Mouse (Mus musculus): ENCODE results near the gene Zc3h10. TPM values are rescaled to one million over a fixed set of nuclear protein-coding genes. Genes with fewer than 3 reads are reported as not detected.

Gene Zc3h10
- polyA plus RNA-seq, 1 experiment from 2014 or later: 9.9 TPM

DNA sequence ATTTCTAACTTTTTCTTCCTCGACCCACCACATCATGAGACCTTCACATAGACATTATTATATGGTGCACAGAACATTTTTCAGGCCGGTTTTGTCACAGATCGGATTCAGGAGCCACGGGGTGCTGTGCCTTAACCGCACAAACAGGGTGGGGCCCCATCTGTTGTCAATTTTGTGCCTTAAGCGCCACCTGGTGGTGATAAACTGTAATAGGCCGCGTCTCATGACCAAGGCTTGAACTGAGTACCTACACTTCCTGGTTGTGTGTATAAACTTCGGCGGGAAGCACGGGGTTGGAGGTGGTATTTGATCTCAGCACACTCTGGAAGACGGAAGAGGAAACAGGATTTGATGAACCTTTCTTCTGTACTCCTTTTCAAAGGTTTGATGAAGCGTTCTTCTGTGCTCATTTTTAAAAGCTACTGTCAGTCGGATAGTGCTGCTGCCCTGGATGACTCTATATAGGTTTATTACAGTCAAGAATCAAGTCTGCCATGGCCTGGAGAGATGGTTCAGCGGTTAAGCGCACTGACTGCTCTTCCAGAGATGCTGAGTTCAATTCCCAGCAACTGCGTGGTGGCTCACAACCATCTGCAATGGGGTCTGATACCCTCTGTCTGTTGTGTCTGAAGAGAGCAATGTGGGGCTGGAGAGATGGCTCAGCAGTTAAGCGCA, 11.2 kb downstream of the Zc3h10 start:
- Histone ChIP-seq H3K4me3 (ENCODE audit: low read depth, low read length) (0 out of 2 replicates have a peak overlapping the region, but pooled peaks have one; percentile 10), H3K36me3 (ENCODE audit: control insufficient read depth, insufficient read depth, low read length) (no peaks in the 10 kb centered on the region), H3K4me2 (peak overlapping the region; percentile 50), H3K9me3 (ENCODE audit: control insufficient read depth, low read length) (no peaks in the 10 kb centered on the region), H3K27ac (ENCODE audit: low read depth, low read length) (0 out of 2 replicates have a peak overlapping the region, but pooled peaks have one; percentile 21), H3K9ac (ENCODE audit: low read depth, low read length) (peak overlapping the region; percentile 56), H3K4me1 (replicated peaks; ENCODE audit: control insufficient read depth, insufficient read depth, low read length) (peaks cover 5% of the 10 kb centered on the region; the same call in 1 of the 2 replicates), H3K27me3 (replicated peaks; ENCODE audit: control insufficient read depth, insufficient read depth, low read length) (no peaks in the 10 kb centered on the region)
- ATAC-seq (replicated peaks; ENCODE audit: low FRiP score) (peak; percentile 93), DNase-seq (ENCODE audit: low spot score) (peak; percentile 84)
- WGBS: 19% methylated on average over 18 of the region's 18 CpGs

DNA sequence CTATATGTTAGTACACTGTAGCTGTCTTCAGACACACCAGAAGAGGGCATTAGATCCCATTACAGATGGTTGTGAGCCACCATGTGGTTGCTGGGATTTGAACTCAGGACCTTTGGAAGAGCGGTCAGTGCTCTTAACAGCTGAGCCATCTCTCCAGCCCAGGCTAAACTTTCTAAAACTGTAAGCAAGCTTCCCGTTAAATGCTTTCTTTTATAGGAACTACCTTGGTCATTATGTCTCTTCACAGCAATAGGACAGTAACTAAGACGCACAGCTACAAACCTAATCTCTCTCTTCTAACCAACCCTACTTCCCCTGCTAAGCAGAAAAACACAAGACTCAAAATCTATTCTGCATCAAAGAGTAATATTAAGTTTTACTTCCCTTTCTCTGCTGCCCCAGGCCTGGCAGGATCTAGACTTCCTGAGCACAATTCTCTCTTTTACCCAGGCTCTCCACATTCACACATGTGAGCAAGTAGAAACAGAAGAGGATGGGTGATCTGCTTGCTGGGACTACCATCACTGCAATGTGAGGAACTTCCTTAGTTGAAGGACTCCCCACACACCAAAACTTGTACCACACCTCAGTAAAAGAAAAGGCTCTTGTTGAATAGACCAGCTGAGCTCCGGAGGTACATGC, 11.8 kb downstream of the Zc3h10 start:
- Histone ChIP-seq H3K9ac (ENCODE audit: low read depth, low read length) (peak overlapping the region; percentile 50), H3K27ac (ENCODE audit: low read depth, low read length) (no peak overlapping the region)
- ATAC-seq (replicated peaks; ENCODE audit: low FRiP score): peak; percentile 13; the same call in 1 of the 2 replicates

DNA sequence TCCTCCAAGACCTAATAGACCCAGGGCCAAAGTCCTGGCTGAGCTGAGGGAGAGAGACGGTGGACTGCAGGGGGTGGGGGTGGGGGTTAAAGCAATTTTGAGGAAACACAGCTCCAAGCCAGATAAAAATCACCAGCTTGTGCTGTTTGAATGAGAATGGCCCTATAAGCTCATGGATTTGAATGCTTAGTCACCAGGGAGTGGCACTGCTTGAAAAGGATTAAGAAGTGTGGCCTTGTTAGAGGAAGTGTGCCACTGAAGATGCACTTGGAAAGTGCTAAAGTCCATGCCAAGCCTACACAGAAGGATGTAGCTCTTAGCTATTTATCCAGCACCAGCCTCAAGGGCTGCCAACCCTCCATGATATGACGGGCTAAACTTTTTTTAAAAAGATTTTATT, 12.4 kb downstream of the Zc3h10 start:
- no peaks in the 10 kb centered on the region for H3K27me3 ChIP-seq (replicated peaks; ENCODE audit: control insufficient read depth, insufficient read depth, low read length)
- no peak overlapping the region for H3K4me3 ChIP-seq (ENCODE audit: low read depth, low read length)
- H3K4me2 ChIP-seq: no peak overlapping the region
- H3K4me1 ChIP-seq (replicated peaks; ENCODE audit: control insufficient read depth, insufficient read depth, low read length): peaks cover 5% of the 10 kb centered on the region; the same call in 1 of the 2 replicates
- ATAC-seq (replicated peaks; ENCODE audit: low FRiP score): no peak
- no peak overlapping the region for H3K27ac ChIP-seq (ENCODE audit: low read depth, low read length)
- no peaks in the 10 kb centered on the region for H3K36me3 ChIP-seq (ENCODE audit: control insufficient read depth, insufficient read depth, low read length)
- WGBS: 80% methylated on average over 2 of the region's 2 CpGs
- no peak overlapping the region for H3K9ac ChIP-seq (ENCODE audit: low read depth, low read length)
- DNase-seq (ENCODE audit: low spot score): no peak
- no peaks in the 10 kb centered on the region for H3K9me3 ChIP-seq (ENCODE audit: control insufficient read depth, low read length)

More for the DNA sequence above, 11.8 kb downstream of the Zc3h10 start:
- no peak for DNase-seq (ENCODE audit: low spot score)
- Histone ChIP-seq H3K4me3 (ENCODE audit: low read depth, low read length) (0 out of 2 replicates have a peak overlapping the region, but pooled peaks have one; percentile 10), H3K4me1 (replicated peaks; ENCODE audit: control insufficient read depth, insufficient read depth, low read length) (peaks cover 5% of the 10 kb centered on the region; the same call in 1 of the 2 replicates), H3K4me2 (peak overlapping the region; percentile 50), H3K36me3 (ENCODE audit: control insufficient read depth, insufficient read depth, low read length) (no peaks in the 10 kb centered on the region), H3K27me3 (replicated peaks; ENCODE audit: control insufficient read depth, insufficient read depth, low read length) (no peaks in the 10 kb centered on the region), H3K9me3 (ENCODE audit: control insufficient read depth, low read length) (no peaks in the 10 kb centered on the region)
- WGBS: 65% methylated on average over 4 of the region's 4 CpGs

DNA sequence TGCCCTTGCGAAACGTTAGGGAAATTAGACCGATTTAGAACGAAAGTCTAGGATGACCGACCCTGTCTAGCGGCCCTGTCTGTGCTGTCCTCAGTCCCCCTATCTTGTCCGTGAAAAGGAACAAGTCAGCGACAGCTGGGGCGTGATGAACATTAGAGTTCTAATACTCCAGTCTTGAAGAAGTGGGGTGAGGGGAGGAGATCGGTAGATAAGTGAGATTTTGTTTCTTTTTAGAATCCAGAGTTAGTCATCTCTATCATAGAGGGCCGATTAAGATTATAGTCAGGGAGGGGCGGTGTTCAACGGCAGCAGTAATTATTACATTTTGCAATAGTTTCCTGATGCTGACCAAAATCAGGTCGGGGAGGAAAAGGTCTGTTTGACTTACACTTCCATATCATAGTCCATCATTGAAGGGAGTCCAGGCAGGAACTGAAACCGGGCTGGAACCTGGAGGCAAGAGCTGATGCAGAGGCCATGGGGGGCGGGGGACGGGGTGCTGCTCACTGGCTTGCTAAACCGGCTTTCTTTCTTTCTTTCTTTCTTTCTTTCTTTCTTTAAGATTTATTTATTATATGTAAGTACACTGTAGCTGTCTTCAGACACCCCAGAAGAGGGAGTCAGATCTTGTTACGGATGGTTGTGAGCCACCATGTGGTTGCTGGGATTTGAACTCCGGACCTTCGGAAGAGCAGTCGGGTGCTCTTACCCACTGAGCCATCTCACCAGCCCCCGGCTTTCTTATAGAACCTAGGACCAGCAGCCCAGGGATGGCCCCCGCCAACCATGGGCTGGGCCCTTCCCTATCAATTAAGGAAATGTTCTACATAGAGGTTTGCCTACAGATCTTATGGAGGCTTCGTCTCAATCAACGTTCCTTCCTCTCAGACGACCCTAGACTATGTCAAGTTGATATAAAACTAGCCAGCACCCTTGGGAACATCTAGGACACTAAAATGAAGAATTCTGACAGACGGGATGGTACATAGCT, 20.9 kb downstream of the Zc3h10 start:
- 28% methylated on average over 28 of the region's 28 CpGs for whole genome bisulfite sequencing
- ATAC-seq (replicated peaks; ENCODE audit: low FRiP score): peak; percentile 32; the same call in 1 of the 2 replicates

GRCm38 (mm10) chr10:128525671-128526308, 21.8 kb downstream of the Zc3h10 start, which contains the start of gene Esyt1:
TSS of gene Esyt1 (minus strand) at chr10:128525871.
- peak within 1 kb of the TSS; percentile 89 for H3K9ac ChIP-seq (ENCODE audit: low read depth, low read length)
- H3K4me3 ChIP-seq (ENCODE audit: low read depth, low read length): peak within 1 kb of the TSS; percentile 89
- ATAC-seq (replicated peaks; ENCODE audit: low FRiP score) (peak; percentile 96), DNase-seq (ENCODE audit: low spot score) (peak; percentile 90)
- H3K9me3 ChIP-seq (ENCODE audit: control insufficient read depth, low read length): no peaks in the 10 kb centered on the region
- H3K4me1 ChIP-seq (replicated peaks; ENCODE audit: control insufficient read depth, insufficient read depth, low read length): peaks cover 18% of the 10 kb centered on the region
- WGBS: under 1% methylated on average over 37 of the region's 37 CpGs
- H3K4me2 ChIP-seq: peak within 1 kb of the TSS; percentile 93
- H3K27ac ChIP-seq (ENCODE audit: low read depth, low read length): peak within 1 kb of the TSS; percentile 84
- no peaks in the 10 kb centered on the region for H3K36me3 ChIP-seq (ENCODE audit: control insufficient read depth, insufficient read depth, low read length)
- 0 out of 2 replicates have a peak, but pooled peaks cover 3% of the 10 kb centered on the region for H3K27me3 ChIP-seq (replicated peaks; ENCODE audit: control insufficient read depth, insufficient read depth, low read length)

More for the DNA sequence above, 20.9 kb downstream of the Zc3h10 start:
- Histone ChIP-seq H3K36me3 (ENCODE audit: control insufficient read depth, insufficient read depth, low read length) (no peaks in the 10 kb centered on the region), H3K4me2 (peak overlapping the region; percentile 93), H3K27me3 (replicated peaks; ENCODE audit: control insufficient read depth, insufficient read depth, low read length) (0 out of 2 replicates have a peak, but pooled peaks cover 3% of the 10 kb centered on the region), H3K9ac (ENCODE audit: low read depth, low read length) (peak overlapping the region; percentile 54), H3K4me1 (replicated peaks; ENCODE audit: control insufficient read depth, insufficient read depth, low read length) (peaks cover 18% of the 10 kb centered on the region), H3K4me3 (ENCODE audit: low read depth, low read length) (peak overlapping the region; percentile 89), H3K27ac (ENCODE audit: low read depth, low read length) (peak overlapping the region; percentile 2; the same call in 1 of the 2 replicates), H3K9me3 (ENCODE audit: control insufficient read depth, low read length) (no peaks in the 10 kb centered on the region)
- DNase-seq (ENCODE audit: low spot score): no peak

DNA sequence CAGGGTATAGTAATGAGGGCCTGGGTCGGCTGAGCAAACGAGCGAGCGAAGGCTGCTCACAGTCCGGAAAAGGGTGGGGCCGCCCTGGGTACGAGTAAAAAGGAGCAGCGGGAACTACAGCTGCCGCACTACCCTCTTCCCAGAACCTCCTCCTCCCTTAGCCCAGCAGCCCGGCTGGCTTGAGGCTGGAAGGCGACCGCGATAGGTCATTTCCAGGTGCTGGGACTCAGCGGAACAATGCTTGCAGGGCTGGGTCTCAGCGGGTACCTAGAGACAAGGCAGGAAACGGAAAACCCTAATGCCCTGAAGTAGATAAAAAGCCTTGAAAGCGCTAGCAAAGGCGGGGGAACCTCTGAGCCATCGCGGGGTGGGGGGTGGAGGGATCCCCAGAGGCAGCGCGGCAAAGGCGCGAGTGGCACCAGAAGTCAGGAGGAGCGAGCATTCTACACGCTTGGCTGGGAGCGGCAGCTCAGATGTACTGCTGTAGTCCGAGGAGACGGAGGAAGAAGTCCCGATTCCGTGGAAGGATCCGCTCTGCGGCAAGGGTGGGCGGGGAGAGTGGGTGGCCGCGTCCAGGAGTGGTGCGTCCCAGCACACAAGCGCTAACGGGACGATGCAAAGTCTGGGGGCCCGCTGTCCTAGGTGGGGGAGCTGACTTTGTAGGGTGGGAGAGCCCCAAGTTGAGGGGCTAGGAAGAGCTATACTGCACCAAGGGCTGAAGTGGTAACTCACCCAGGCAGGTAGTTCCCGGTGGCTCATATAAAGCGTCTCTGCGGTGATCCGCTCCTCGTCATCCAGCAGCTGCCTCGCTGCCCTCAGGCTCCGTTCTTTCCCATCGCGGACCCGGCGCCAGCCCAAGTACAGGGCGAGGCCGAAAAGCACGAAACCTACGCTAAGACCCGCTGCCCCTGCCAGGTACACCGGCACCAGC, 22.6 kb downstream of the Zc3h10 start:
- DNase-seq (ENCODE audit: low spot score): peak; percentile 79
- H3K36me3 ChIP-seq (ENCODE audit: control insufficient read depth, insufficient read depth, low read length): no peaks in the 10 kb centered on the region
- 0 out of 2 replicates have a peak, but pooled peaks cover 3% of the 10 kb centered on the region for H3K27me3 ChIP-seq (replicated peaks; ENCODE audit: control insufficient read depth, insufficient read depth, low read length)
- peaks cover 18% of the 10 kb centered on the region for H3K4me1 ChIP-seq (replicated peaks; ENCODE audit: control insufficient read depth, insufficient read depth, low read length)
- under 1% methylated on average over 58 of the region's 58 CpGs for WGBS
- peak overlapping the region; percentile 89 for H3K9ac ChIP-seq (ENCODE audit: low read depth, low read length)
- H3K4me2 ChIP-seq: peak overlapping the region; percentile 93
- H3K27ac ChIP-seq (ENCODE audit: low read depth, low read length): peak overlapping the region; percentile 84
- ATAC-seq (replicated peaks; ENCODE audit: low FRiP score): peak; percentile 36
- no peaks in the 10 kb centered on the region for H3K9me3 ChIP-seq (ENCODE audit: control insufficient read depth, low read length)
- peak overlapping the region; percentile 89 for H3K4me3 ChIP-seq (ENCODE audit: low read depth, low read length)

DNA sequence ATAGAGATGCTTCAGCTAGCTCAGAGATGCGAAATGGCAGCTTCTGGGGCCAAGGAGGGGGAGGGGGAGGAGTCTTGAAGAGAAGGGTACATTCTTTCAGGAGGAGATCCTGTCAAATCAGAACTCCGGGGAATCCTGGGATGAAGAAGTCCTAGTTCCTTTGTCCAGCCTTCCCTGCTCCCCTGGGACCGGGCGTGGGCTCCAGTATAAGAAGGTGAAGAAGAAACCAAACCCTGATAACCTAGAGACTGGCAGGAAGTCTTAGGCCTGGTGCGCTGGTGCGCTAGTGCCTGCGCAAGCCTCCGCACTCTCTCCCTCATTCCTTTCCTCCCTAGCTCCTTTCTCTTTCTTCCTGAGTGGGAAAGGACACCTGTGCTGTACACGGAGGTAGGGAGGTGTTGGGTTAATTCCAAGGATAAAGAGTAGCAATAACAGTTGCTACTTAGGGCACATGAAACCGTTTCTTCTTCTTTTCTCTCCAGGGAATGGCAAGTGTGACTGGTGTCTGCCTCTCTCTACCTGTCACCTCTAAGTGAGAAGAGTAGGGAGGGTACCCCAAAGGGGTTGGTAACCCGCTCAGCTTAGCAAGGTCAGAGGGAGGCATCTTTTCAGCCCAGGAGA, 23.4 kb downstream of the Zc3h10 start:
- Histone ChIP-seq H3K4me3 (ENCODE audit: low read depth, low read length) (peak overlapping the region; percentile 89), H3K4me1 (replicated peaks; ENCODE audit: control insufficient read depth, insufficient read depth, low read length) (peaks cover 18% of the 10 kb centered on the region), H3K9ac (ENCODE audit: low read depth, low read length) (peak overlapping the region; percentile 89), H3K27ac (ENCODE audit: low read depth, low read length) (peak overlapping the region; percentile 84), H3K9me3 (ENCODE audit: control insufficient read depth, low read length) (no peaks in the 10 kb centered on the region), H3K27me3 (replicated peaks; ENCODE audit: control insufficient read depth, insufficient read depth, low read length) (0 out of 2 replicates have a peak, but pooled peaks cover 3% of the 10 kb centered on the region), H3K4me2 (peak overlapping the region; percentile 93), H3K36me3 (ENCODE audit: control insufficient read depth, insufficient read depth, low read length) (peaks cover 2% of the 10 kb centered on the region; the same call in 1 of the 2 replicates)
- DNase-seq (ENCODE audit: low spot score): no peak
- WGBS: 22% methylated on average over 11 of the region's 11 CpGs
- ATAC-seq (replicated peaks; ENCODE audit: low FRiP score): no peak

Measured in liver, embryonic 11.5 days (tissue).